In the genomic region with DNA sequence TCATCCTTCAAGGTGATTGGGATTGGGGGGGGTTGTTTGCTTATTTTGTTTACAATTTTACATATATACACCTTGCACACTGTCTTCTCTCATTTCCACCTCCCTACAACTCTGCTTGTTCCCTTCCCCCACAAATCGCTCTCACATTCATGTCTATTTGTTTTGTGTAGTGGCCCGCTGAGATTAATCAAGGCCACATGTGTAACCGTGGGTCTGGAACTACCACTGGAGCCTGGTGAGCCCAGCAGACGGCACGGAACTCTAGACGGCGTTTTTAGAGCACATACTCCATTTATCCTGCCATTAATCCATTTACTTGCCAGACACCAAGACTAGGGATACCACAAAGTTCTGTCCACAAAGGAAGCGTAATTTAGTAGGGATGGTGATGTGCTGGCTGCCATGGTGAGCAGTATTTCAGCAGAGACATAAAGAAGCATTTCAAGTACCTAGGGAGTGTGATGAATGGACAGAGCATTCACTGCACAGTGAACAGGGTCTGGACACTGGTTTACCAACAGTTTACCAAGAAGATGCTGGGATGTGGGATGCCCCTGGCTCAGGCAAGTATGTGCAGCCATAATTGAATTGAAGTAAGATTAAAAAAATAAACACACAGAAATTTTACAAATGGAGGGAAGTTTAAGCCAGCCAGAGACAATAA, we compare ENCODE assay signal across 28 mouse cellular contexts.
DNase-seq lines count a peak whose midpoint lies in the region; ATAC-seq lines count a peak whose summit lies in the region.
"Had no signal": no experiment of that assay in that cellular context is flagged by ENCODE, and none has a peak within 500 bp of the region (broad histone marks: within the 10 kb centered on the region; RNA-seq: fewer than 3 reads in every experiment).

No protein-coding gene starts in this region.

- H3K4me3 ChIP-seq in heart, embryonic 11.5 days (ENCODE audit: low read depth, low read length), result no peak overlapping the region
- H3K4me3 ChIP-seq in embryonic facial prominence, embryonic 10.5 days, result no peak overlapping the region
- no peak overlapping the region for H3K4me3 ChIP-seq in limb, embryonic 12.5 days (replicated peaks)
- H3K4me3 ChIP-seq: forebrain, embryonic 15.5 days; gastrocnemius, adult 2 months; heart, embryonic 15.5 days; left cerebral cortex, adult 2 months; limb, embryonic 15.5 days; midbrain, embryonic 10.5 days; myocyte; stomach, embryonic 15.5 days had no signal

- no peak overlapping the region for H3K27ac ChIP-seq in heart, embryonic 11.5 days (ENCODE audit: low read depth, low read length)
- peak overlapping the region; percentile 66 for H3K27ac ChIP-seq in embryonic facial prominence, embryonic 10.5 days (replicated peaks)
- H3K27ac ChIP-seq in limb, embryonic 12.5 days, result peak overlapping the region; percentile 80
- H3K27ac ChIP-seq: forebrain, embryonic 15.5 days; gastrocnemius, adult 2 months; heart, embryonic 15.5 days; hindbrain, embryonic 14.5 days; left cerebral cortex, adult 2 months; limb, embryonic 15.5 days; liver, embryonic 14.5 days; midbrain, embryonic 10.5 days; stomach, embryonic 15.5 days had no signal

- no peaks in the 10 kb centered on the region for H3K27me3 ChIP-seq in heart, embryonic 11.5 days (ENCODE audit: control insufficient read depth, insufficient read depth, low read length)
- no peaks in the 10 kb centered on the region for H3K27me3 ChIP-seq in embryonic facial prominence, embryonic 10.5 days (replicated peaks; ENCODE audit: low read depth, poor library complexity, severe bottlenecking)
- H3K27me3 ChIP-seq in limb, embryonic 12.5 days, result no peaks in the 10 kb centered on the region
- H3K27me3 ChIP-seq: forebrain, embryonic 15.5 days; heart, embryonic 15.5 days; limb, embryonic 15.5 days; stomach, embryonic 15.5 days had no signal

- DNase-seq in heart, adult 11 months, result peak; percentile 36
- peak; percentile 8 for DNase-seq in MN1 (ENCODE audit: low spot score)
- peak; percentile 64 for DNase-seq in embryonic facial prominence, embryonic 10.5 days (ENCODE audit: low spot score)
- DNase-seq in c-Kit-positive CD71-positive TER-119-positive erythroid progenitor cells, embryonic 14.5 days (ENCODE audit: low spot score), result no peak
- DNase-seq in gastrocnemius, postnatal 4 days (ENCODE audit: low spot score in 2 of 2), result no peak
- DNase-seq in kidney, postnatal 14 days, result no peak
- DNase-seq: adrenal gland, adult 8-10 months; cerebellum, adult 8-10 months; gastrocnemius, adult 2 months; gastrocnemius, postnatal 36 days; kidney, adult 11 months; kidney, postnatal 25 days; lung, embryonic 14.5 days; lung, postnatal 14 days; right cerebral cortex, postnatal 25 days; thymus, postnatal 14 days had no signal

- H3K4me1 ChIP-seq in heart, embryonic 11.5 days (ENCODE audit: control insufficient read depth, insufficient read depth, low read length), result no peaks in the 10 kb centered on the region
- H3K4me1 ChIP-seq in embryonic facial prominence, embryonic 10.5 days, result peaks cover 17% of the 10 kb centered on the region
- peaks cover 11% of the 10 kb centered on the region for H3K4me1 ChIP-seq in limb, embryonic 12.5 days (replicated peaks)
- H3K4me1 ChIP-seq: forebrain, embryonic 15.5 days; heart, embryonic 15.5 days; midbrain, embryonic 10.5 days; stomach, embryonic 15.5 days had no signal

- no peak for ATAC-seq in heart, embryonic 11.5 days (replicated peaks; ENCODE audit: insufficient number of reproducible peaks, low FRiP score, low TSS enrichment)
- peak; percentile 37; the same call in 1 of the 2 replicates for ATAC-seq in limb, embryonic 12.5 days (ENCODE audit: insufficient number of reproducible peaks, insufficient read depth, low FRiP score, low TSS enrichment, low read depth)
- ATAC-seq: forebrain, embryonic 15.5 days; inflammation-experienced regulatory T-cells, adult 6 months had no signal

- H3K36me3 ChIP-seq in heart, embryonic 11.5 days (ENCODE audit: control insufficient read depth, insufficient read depth, low read length), result no peaks in the 10 kb centered on the region
- H3K36me3 ChIP-seq in embryonic facial prominence, embryonic 10.5 days (replicated peaks), result peaks cover 12% of the 10 kb centered on the region; the same call in 1 of the 2 replicates
- H3K36me3 ChIP-seq in limb, embryonic 12.5 days, result peaks cover 6% of the 10 kb centered on the region
- H3K36me3 ChIP-seq: forebrain, embryonic 15.5 days; stomach, embryonic 15.5 days had no signal

- H3K4me2 ChIP-seq in heart, embryonic 11.5 days, result no peak overlapping the region
- no peak overlapping the region; the same call in 1 of the 2 replicates for H3K4me2 ChIP-seq in limb, embryonic 12.5 days
- H3K4me2 ChIP-seq: forebrain, embryonic 15.5 days; heart, embryonic 15.5 days; hindbrain, embryonic 14.5 days; limb, embryonic 15.5 days; lung, embryonic 14.5 days; stomach, embryonic 15.5 days had no signal

- WGBS in heart, embryonic 11.5 days (ENCODE audit: insufficient replicate concordance), result 75% methylated on average over 8 of the region's 8 CpGs
- WGBS in embryonic facial prominence, embryonic 10.5 days, result 39% methylated on average over 8 of the region's 8 CpGs
- WGBS in limb, embryonic 12.5 days, result 15% methylated on average over 8 of the region's 8 CpGs

- no peaks in the 10 kb centered on the region for H3K9me3 ChIP-seq in heart, embryonic 11.5 days (replicated peaks; ENCODE audit: control insufficient read depth, low read length)
- H3K9me3 ChIP-seq in embryonic facial prominence, embryonic 10.5 days, result no peaks in the 10 kb centered on the region
- H3K9me3 ChIP-seq in limb, embryonic 12.5 days, result no peaks in the 10 kb centered on the region
- H3K9me3 ChIP-seq: forebrain, embryonic 15.5 days; heart, embryonic 15.5 days; limb, embryonic 15.5 days; midbrain, embryonic 10.5 days; stomach, embryonic 15.5 days had no signal

- H3K9ac ChIP-seq in heart, embryonic 11.5 days (ENCODE audit: low read depth, low read length), result no peak overlapping the region
- H3K9ac ChIP-seq in limb, embryonic 12.5 days (replicated peaks), result no peak overlapping the region
- H3K9ac ChIP-seq: forebrain, embryonic 15.5 days; heart, embryonic 15.5 days; hindbrain, embryonic 14.5 days; limb, embryonic 15.5 days; liver, embryonic 14.5 days; lung, embryonic 14.5 days; stomach, embryonic 15.5 days had no signal

Comparison
In these comparisons a context has a peak if more than half of its experiments do, and no peak if none do; other contexts are left out.
1. DNase-seq: peak in heart, adult 11 months (single experiment), MN1 (single experiment) and embryonic facial prominence, embryonic 10.5 days (single experiment); none in c-Kit-positive CD71-positive TER-119-positive erythroid progenitor cells, embryonic 14.5 days (single experiment), gastrocnemius, postnatal 4 days (0 of 2) and kidney, postnatal 14 days (single experiment).